Mouse (Mus musculus): ENCODE measurements around the gene Itgb3bp.

DNA sequence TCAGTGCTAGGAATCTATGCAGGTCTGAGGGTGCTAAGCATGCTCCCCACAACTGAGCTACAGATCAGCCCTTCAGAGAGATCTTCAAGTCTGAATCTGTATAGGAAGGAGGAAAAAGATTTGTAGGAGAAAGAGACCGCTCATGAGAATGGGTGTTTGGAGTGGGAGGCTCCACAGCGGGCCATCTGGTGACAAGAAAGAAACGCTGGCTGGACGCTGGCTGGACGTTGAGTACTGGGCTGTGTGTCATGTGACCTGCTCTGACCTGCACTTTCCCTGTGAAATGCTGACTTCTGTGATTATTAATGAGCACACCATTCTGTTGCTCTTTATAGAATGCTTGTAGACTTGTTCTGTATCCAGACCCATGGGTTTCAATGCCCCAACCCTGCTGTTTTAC, 39.7 kb upstream of the Itgb3bp start:
- TF ChIP-seq CTCF (IDR thresholded peaks at IDR 0.05; ENCODE audit: low read depth): no peak
- TF ChIP-seq EP300 (IDR thresholded peaks at IDR 0.05; ENCODE audit: low read depth): no peak
